Mouse (Mus musculus) forebrain, embryonic 13.5 days (tissue): Measurements from ENCODE around the gene Grn. TPM values are rescaled to one million over a fixed set of nuclear protein-coding genes. Genes with fewer than 3 reads are reported as not detected.
A peak's percentile ranks its signal among the peaks of the same experiment; 100 is the strongest.
"Not testable (repeated sequence)": the region's sequence is repeated elsewhere in the genome, so short reads cannot be mapped to it uniquely, and the experiment has no call there.

Source experiments
- ATAC-seq: fragments of 200-750 bp; cut with Nextera tagmentation; 2 replicates; pipeline ENCODE4 v1.8.0; 2017
- H3K27ac ChIP-seq: fragments of 300-500 bp; sonication (generic); 2 replicates; pipeline ENCODE4 v1.5.1; 2015; ENCODE audit warnings: inconsistent platforms, mild to moderate bottlenecking, moderate library complexity
- H3K27me3 ChIP-seq: fragments of 300-500 bp; sonication (generic); 2 replicates; pipeline ENCODE4 v1.6.1; 2015; ENCODE audit warnings: mild to moderate bottlenecking, inconsistent platforms
- H3K36me3 ChIP-seq: fragments of 300-500 bp; sonication (generic); 2 replicates; pipeline ENCODE4 v1.6.1; 2015; ENCODE audit warnings: mild to moderate bottlenecking, inconsistent platforms; ENCODE audit not compliant: poor library complexity, severe bottlenecking
- H3K4me1 ChIP-seq: fragments of 300-500 bp; sonication (generic); 2 replicates; pipeline ENCODE4 v1.6.1; 2015; ENCODE audit warnings: inconsistent platforms
- H3K4me2 ChIP-seq: fragments of 300-500 bp; sonication (generic); 2 replicates; pipeline ENCODE4 v1.6.1; 2015; ENCODE audit warnings: inconsistent platforms, mild to moderate bottlenecking, moderate library complexity
- H3K4me3 ChIP-seq: fragments of 300-500 bp; sonication (generic); 2 replicates; pipeline ENCODE4 v1.5.1; 2015; ENCODE audit warnings: mild to moderate bottlenecking, inconsistent platforms
- H3K9ac ChIP-seq: fragments of 300-500 bp; sonication (generic); 2 replicates; pipeline ENCODE4 v1.6.1; 2015; ENCODE audit warnings: mild to moderate bottlenecking, inconsistent platforms
- H3K9me3 ChIP-seq: fragments of 300-500 bp; sonication (generic); replicated peaks from 2 replicates; pipeline ENCODE4 v1.6.1; 2016; ENCODE audit warnings: inconsistent platforms
- WGBS: fragments of 180-500 bp; shearing (Covaris S2); methylation state at CpG from one replicate; pipeline ENCODE4 v1.1.7; 2015; 5-methylcytosine and 5-hydroxymethylcytosine counted together
- polyA plus RNA-seq: library from polyadenylated mRNA; unstranded; fragments of >200 nt; fragmentation: Nextera tagmentation; extraction: Ambion mirVana; gene quantifications from 2 replicates; pipeline ENCODE4 v1.2.1, GENCODE M21; 2015

Gene Grn
- 49.5 and 53.9 TPM in 2 replicates for polyA plus RNA-seq

GRCm38 (mm10) chr11:102430121-102431017, at the start of gene Grn:
TSS of gene Grn (plus strand) at chr11:102430315.
- peak within 1 kb of the TSS; percentile 93 for H3K4me2 ChIP-seq
- H3K36me3 ChIP-seq: peaks cover 9% of the 10 kb centered on the region
- peak within 1 kb of the TSS; percentile 70 for H3K9ac ChIP-seq
- 0% methylated on average over 29 of the region's 29 CpGs for WGBS
- peak within 1 kb of the TSS; percentile 68 for H3K27ac ChIP-seq
- H3K4me1 ChIP-seq: peaks cover 32% of the 10 kb centered on the region
- peak within 1 kb of the TSS; percentile 61 for H3K4me3 ChIP-seq
- H3K27me3 ChIP-seq: peaks cover 11% of the 10 kb centered on the region; the same call in 1 of the 2 replicates
- peak; percentile 93 for ATAC-seq
- H3K9me3 ChIP-seq: no peaks in the 10 kb centered on the region

GRCm38 (mm10) chr11:102381341-102382100, 48.6 kb upstream of the Grn start:
- no peaks in the 10 kb centered on the region for H3K36me3 ChIP-seq
- H3K9me3 ChIP-seq: 0 out of 2 replicates have a peak, but pooled peaks cover 5% of the 10 kb centered on the region
- 49% methylated on average over 4 of the region's 4 CpGs for WGBS
- H3K27me3 ChIP-seq: no peaks in the 10 kb centered on the region
- no peak overlapping the region for H3K27ac ChIP-seq
- H3K4me1 ChIP-seq: peaks cover 2% of the 10 kb centered on the region
- no peak overlapping the region for H3K4me2 ChIP-seq
- H3K9ac ChIP-seq: no peak overlapping the region
- ATAC-seq: no peak
- no peak overlapping the region for H3K4me3 ChIP-seq

- Histone ChIP-seq H3K27me3 (no peaks in the 10 kb centered on the region), H3K9me3 (0 out of 2 replicates have a peak, but pooled peaks cover 5% of the 10 kb centered on the region), H3K27ac (no peak overlapping the region), H3K4me2 (no peak overlapping the region), H3K36me3 (no peaks in the 10 kb centered on the region), H3K9ac (no peak overlapping the region), H3K4me1 (no peaks in the 10 kb centered on the region), H3K4me3 (no peak overlapping the region)
- 84% methylated on average over 3 of the region's 3 CpGs for WGBS
- no peak for ATAC-seq
These were observed 47.3 kb upstream of the Grn start for GRCm38 (mm10) chr11:102382794-102383193.

GRCm38 (mm10) chr11:102383365-102384136, 46.6 kb upstream of the Grn start:
- no peak overlapping the region for H3K27ac ChIP-seq
- H3K36me3 ChIP-seq: no peaks in the 10 kb centered on the region
- no peaks in the 10 kb centered on the region for H3K27me3 ChIP-seq
- H3K4me3 ChIP-seq: no peak overlapping the region
- H3K4me2 ChIP-seq: no peak overlapping the region
- no peak overlapping the region for H3K9ac ChIP-seq
- no peak for ATAC-seq
- H3K4me1 ChIP-seq: no peaks in the 10 kb centered on the region
- 94% methylated on average over 1 of the region's 1 CpGs for WGBS
- H3K9me3 ChIP-seq: 0 out of 2 replicates have a peak, but pooled peaks cover 5% of the 10 kb centered on the region

- H3K4me3 ChIP-seq: no peak overlapping the region
- H3K27ac ChIP-seq: no peak overlapping the region
- no peaks in the 10 kb centered on the region for H3K9me3 ChIP-seq
- H3K27me3 ChIP-seq: no peaks in the 10 kb centered on the region
- H3K9ac ChIP-seq: no peak overlapping the region
- no peak overlapping the region for H3K4me2 ChIP-seq
- no peaks in the 10 kb centered on the region for H3K36me3 ChIP-seq
- H3K4me1 ChIP-seq: no peaks in the 10 kb centered on the region
- WGBS: 81% methylated on average over 2 of the region's 2 CpGs
- ATAC-seq: no peak
These were observed 45.7 kb upstream of the Grn start for GRCm38 (mm10) chr11:102384418-102384817.

GRCm38 (mm10) chr11:102385075-102385474, 45.0 kb upstream of the Grn start:
- H3K9ac ChIP-seq: no peak overlapping the region
- H3K36me3 ChIP-seq: no peaks in the 10 kb centered on the region
- no peak overlapping the region for H3K4me3 ChIP-seq
- no peak overlapping the region for H3K4me2 ChIP-seq
- no peaks in the 10 kb centered on the region for H3K4me1 ChIP-seq
- no peaks in the 10 kb centered on the region for H3K9me3 ChIP-seq
- WGBS: 53% methylated on average over 4 of the region's 4 CpGs
- no peak for ATAC-seq
- no peak overlapping the region for H3K27ac ChIP-seq
- no peaks in the 10 kb centered on the region for H3K27me3 ChIP-seq

GRCm38 (mm10) chr11:102386121-102386520, 44.0 kb upstream of the Grn start:
- Histone ChIP-seq H3K4me1 (no peaks in the 10 kb centered on the region), H3K27ac (no peak overlapping the region), H3K4me3 (no peak overlapping the region), H3K9ac (no peak overlapping the region), H3K9me3 (no peaks in the 10 kb centered on the region), H3K36me3 (no peaks in the 10 kb centered on the region), H3K4me2 (no peak overlapping the region), H3K27me3 (no peaks in the 10 kb centered on the region)
- WGBS: 80% methylated on average over 5 of the region's 5 CpGs
- ATAC-seq: no peak

- ATAC-seq, H3K27ac ChIP-seq: not testable (repeated sequence)
These were observed 40.7 kb upstream of the Grn start for GRCm38 (mm10) chr11:102389436-102389835.

GRCm38 (mm10) chr11:102392441-102393237, 37.5 kb upstream of the Grn start:
- ATAC-seq: peak; percentile 62; the same call in 1 of the 2 replicates
- peaks cover 46% of the 10 kb centered on the region for H3K4me1 ChIP-seq
- H3K9me3 ChIP-seq: no peaks in the 10 kb centered on the region
- H3K27me3 ChIP-seq: no peaks in the 10 kb centered on the region
- H3K27ac ChIP-seq: peak overlapping the region; percentile 94
- no peaks in the 10 kb centered on the region for H3K36me3 ChIP-seq
- H3K4me3 ChIP-seq: peak overlapping the region; percentile 72
- H3K9ac ChIP-seq: peak overlapping the region; percentile 84
- 19% methylated on average over 15 of the region's 15 CpGs for WGBS
- H3K4me2 ChIP-seq: peak overlapping the region; percentile 85

More at GRCm38 (mm10) chr11:102389436-102389835, 40.7 kb upstream of the Grn start:
- not testable (repeated sequence) for H3K9ac ChIP-seq, H3K27me3 ChIP-seq, H3K4me3 ChIP-seq, H3K9me3 ChIP-seq, H3K36me3 ChIP-seq, H3K4me2 ChIP-seq
- H3K4me1 ChIP-seq: peaks cover 14% of the 10 kb centered on the region
- 89% methylated on average over 4 of the region's 5 CpGs for WGBS

- peaks cover 50% of the 10 kb centered on the region for H3K4me1 ChIP-seq
- 1% methylated on average over 25 of the region's 34 CpGs for WGBS
These were observed 36.9 kb upstream of the Grn start, which contains the start of gene Rundc3a for GRCm38 (mm10) chr11:102393238-102393634. TSS of gene Rundc3a (plus strand) at chr11:102393403.

More at GRCm38 (mm10) chr11:102393238-102393634, 36.9 kb upstream of the Grn start, which contains the start of gene Rundc3a:
- Histone ChIP-seq H3K27ac (peak within 1 kb of the TSS; percentile 94), H3K4me3 (peak within 1 kb of the TSS; percentile 72), H3K9me3 (no peaks in the 10 kb centered on the region), H3K4me2 (peak within 1 kb of the TSS; percentile 85), H3K9ac (peak within 1 kb of the TSS; percentile 84), H3K27me3 (peaks cover 3% of the 10 kb centered on the region; the same call in 1 of the 2 replicates), H3K36me3 (peaks cover 4% of the 10 kb centered on the region)
- peak; percentile 93 for ATAC-seq
